Mouse (Mus musculus): ENCODE measurements around the gene Tmem117. TPM values are rescaled to one million over a fixed set of nuclear protein-coding genes. Genes with fewer than 3 reads are reported as not detected.

Gene Tmem117
- polyA plus RNA-seq, 1 experiment from 2014 or later: 5.6 TPM

- no peak overlapping the region for H3K4me2 ChIP-seq (replicated peaks; ENCODE audit: low read depth)
- no peak overlapping the region for H3K27ac ChIP-seq (replicated peaks)
- H3K9ac ChIP-seq (ENCODE audit: low read length): no peak overlapping the region
- no peaks in the 10 kb centered on the region for H3K4me1 ChIP-seq (replicated peaks; ENCODE audit: control insufficient read depth, insufficient read depth)
- no peak for DNase-seq (ENCODE audit: low spot score)
- no peaks in the 10 kb centered on the region for H3K27me3 ChIP-seq (ENCODE audit: control insufficient read depth, insufficient read depth, low read length)
- 45% methylated on average over 1 of the region's 1 CpGs for WGBS
- no peaks in the 10 kb centered on the region for H3K36me3 ChIP-seq (ENCODE audit: control insufficient read depth, insufficient read depth, low read length)
- no peak for TF ChIP-seq CTCF (IDR thresholded peaks at IDR 0.05; ENCODE audit: low read depth)
- no peak overlapping the region for H3K4me3 ChIP-seq (ENCODE audit: low read depth, low read length)
- no peak for ATAC-seq (ENCODE audit: low FRiP score, low TSS enrichment)
- H3K9me3 ChIP-seq (ENCODE audit: control insufficient read depth, low read length): no peaks in the 10 kb centered on the region
Observed at GRCm38 (mm10) chr15:94921672-94922071, 292.6 kb downstream of the Tmem117 start.

GRCm38 (mm10) chr15:94927986-94928385, 299.0 kb downstream of the Tmem117 start:
- DNase-seq (ENCODE audit: low spot score) (no peak), ATAC-seq (ENCODE audit: low FRiP score, low TSS enrichment) (no peak)
- Histone ChIP-seq H3K36me3 (ENCODE audit: control insufficient read depth, insufficient read depth, low read length) (no peaks in the 10 kb centered on the region), H3K4me1 (replicated peaks; ENCODE audit: control insufficient read depth, insufficient read depth) (no peaks in the 10 kb centered on the region), H3K4me2 (replicated peaks; ENCODE audit: low read depth) (no peak overlapping the region), H3K27me3 (ENCODE audit: control insufficient read depth, insufficient read depth, low read length) (no peaks in the 10 kb centered on the region), H3K27ac (replicated peaks) (no peak overlapping the region), H3K9me3 (ENCODE audit: control insufficient read depth, low read length) (no peaks in the 10 kb centered on the region), H3K4me3 (ENCODE audit: low read depth, low read length) (no peak overlapping the region), H3K9ac (ENCODE audit: low read length) (no peak overlapping the region)
- WGBS: 76% methylated on average over 5 of the region's 5 CpGs
- TF ChIP-seq EP300 (optimal IDR thresholded peaks at IDR 0.05): no peak
- no peak for TF ChIP-seq CTCF (IDR thresholded peaks at IDR 0.05; ENCODE audit: low read depth)

- no peaks in the 10 kb centered on the region for H3K27me3 ChIP-seq (ENCODE audit: control insufficient read depth, insufficient read depth, low read length)
- TF ChIP-seq CTCF (IDR thresholded peaks at IDR 0.05; ENCODE audit: low read depth): no peak
- no peak for TF ChIP-seq EP300 (optimal IDR thresholded peaks at IDR 0.05)
- no peaks in the 10 kb centered on the region for H3K4me1 ChIP-seq (replicated peaks; ENCODE audit: control insufficient read depth, insufficient read depth)
- no peak overlapping the region for H3K4me3 ChIP-seq (ENCODE audit: low read depth, low read length)
- H3K9me3 ChIP-seq (ENCODE audit: control insufficient read depth, low read length): no peaks in the 10 kb centered on the region
- ATAC-seq (ENCODE audit: low FRiP score, low TSS enrichment): no peak
- DNase-seq (ENCODE audit: low spot score): no peak
- no peak overlapping the region for H3K4me2 ChIP-seq (replicated peaks; ENCODE audit: low read depth)
- H3K36me3 ChIP-seq (ENCODE audit: control insufficient read depth, insufficient read depth, low read length): no peaks in the 10 kb centered on the region
- H3K27ac ChIP-seq (replicated peaks): no peak overlapping the region
- 40% methylated on average over 3 of the region's 3 CpGs for WGBS
- H3K9ac ChIP-seq (ENCODE audit: low read length): no peak overlapping the region
Observed at GRCm38 (mm10) chr15:94930743-94931142, 301.7 kb downstream of the Tmem117 start.

DNA sequence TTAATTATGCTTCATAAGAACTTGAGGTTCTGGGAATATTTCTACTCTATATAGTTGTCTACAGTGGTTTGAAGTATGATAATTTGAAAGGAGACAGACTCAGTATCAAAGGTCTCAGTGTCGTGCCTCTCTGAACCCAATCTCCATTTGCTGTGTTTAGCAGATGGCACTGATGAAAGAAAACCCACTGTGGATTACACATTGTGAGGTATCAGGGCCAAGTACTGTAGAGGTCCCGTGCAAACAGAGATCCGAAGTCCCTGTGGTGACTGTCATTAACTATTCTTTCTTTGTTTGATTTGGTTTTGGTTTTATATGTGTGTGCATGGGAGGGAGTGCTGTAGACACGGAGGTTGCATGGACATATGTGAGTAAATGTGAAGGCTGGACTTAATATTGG, 304.0 kb downstream of the Tmem117 start:
- TF ChIP-seq CTCF (IDR thresholded peaks at IDR 0.05; ENCODE audit: low read depth): no peak
- no peak for TF ChIP-seq EP300 (optimal IDR thresholded peaks at IDR 0.05)
- Histone ChIP-seq H3K4me2 (replicated peaks; ENCODE audit: low read depth) (no peak overlapping the region), H3K27ac (replicated peaks) (no peak overlapping the region), H3K27me3 (ENCODE audit: control insufficient read depth, insufficient read depth, low read length) (no peaks in the 10 kb centered on the region), H3K4me3 (ENCODE audit: low read depth, low read length) (no peak overlapping the region), H3K36me3 (ENCODE audit: control insufficient read depth, insufficient read depth, low read length) (no peaks in the 10 kb centered on the region), H3K9ac (ENCODE audit: low read length) (no peak overlapping the region), H3K4me1 (replicated peaks; ENCODE audit: control insufficient read depth, insufficient read depth) (no peaks in the 10 kb centered on the region), H3K9me3 (ENCODE audit: control insufficient read depth, low read length) (no peaks in the 10 kb centered on the region)
- 73% methylated on average over 4 of the region's 4 CpGs for WGBS
- no peak for DNase-seq (ENCODE audit: low spot score)
- ATAC-seq (ENCODE audit: low FRiP score, low TSS enrichment): no peak

DNA sequence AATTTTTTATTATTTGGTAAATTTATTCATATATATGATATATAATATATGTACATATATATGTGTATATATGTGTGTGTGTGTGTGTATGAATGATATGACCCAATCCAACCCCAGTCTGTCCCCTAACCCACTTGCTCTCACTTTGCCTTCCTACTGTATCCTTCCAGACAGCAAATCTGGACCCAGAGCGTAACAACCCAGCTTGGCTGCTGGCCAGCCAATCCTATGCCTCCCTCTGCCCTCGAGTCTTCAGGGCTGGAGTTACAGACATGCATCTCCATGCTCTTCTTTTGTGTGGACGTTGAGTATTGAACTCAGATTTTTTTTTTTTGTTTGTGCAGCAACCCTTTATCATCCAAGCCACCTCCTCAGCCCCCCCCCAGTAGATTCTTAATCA, 304.4 kb downstream of the Tmem117 start:
- WGBS: 53% methylated on average over 3 of the region's 3 CpGs
- no peaks in the 10 kb centered on the region for H3K27me3 ChIP-seq (ENCODE audit: control insufficient read depth, insufficient read depth, low read length)
- no peak for DNase-seq (ENCODE audit: low spot score)

DNA sequence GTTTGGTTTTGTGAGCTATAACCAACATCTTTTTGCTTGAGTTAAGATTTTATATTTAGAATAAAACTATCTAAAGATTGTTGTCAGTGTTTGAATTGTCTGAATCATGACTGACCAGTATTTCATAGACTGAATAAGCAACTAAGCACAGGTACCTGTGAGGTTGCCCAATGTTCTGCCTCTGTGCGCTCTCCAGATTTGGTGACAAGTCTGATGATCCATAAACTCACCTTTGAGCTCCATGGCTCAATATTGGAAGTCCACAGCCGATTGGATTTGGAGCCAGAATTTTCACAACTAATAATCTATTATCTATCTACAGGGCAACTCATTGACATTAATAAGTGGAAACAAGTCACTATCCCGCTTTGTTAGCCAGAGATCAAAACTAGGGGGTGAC, 312.9 kb downstream of the Tmem117 start:
- Histone ChIP-seq H3K9me3 (ENCODE audit: control insufficient read depth, low read length) (no peaks in the 10 kb centered on the region), H3K27ac (replicated peaks) (no peak overlapping the region), H3K36me3 (ENCODE audit: control insufficient read depth, insufficient read depth, low read length) (no peaks in the 10 kb centered on the region), H3K9ac (ENCODE audit: low read length) (no peak overlapping the region), H3K4me1 (replicated peaks; ENCODE audit: control insufficient read depth, insufficient read depth) (no peaks in the 10 kb centered on the region), H3K4me3 (ENCODE audit: low read depth, low read length) (no peak overlapping the region), H3K27me3 (ENCODE audit: control insufficient read depth, insufficient read depth, low read length) (no peaks in the 10 kb centered on the region), H3K4me2 (replicated peaks; ENCODE audit: low read depth) (no peak overlapping the region)
- ATAC-seq (ENCODE audit: low FRiP score, low TSS enrichment) (no peak), DNase-seq (ENCODE audit: low spot score) (no peak)
- TF ChIP-seq EP300 (optimal IDR thresholded peaks at IDR 0.05): no peak
- WGBS: 86% methylated on average over 3 of the region's 3 CpGs

More for the DNA sequence above, 304.4 kb downstream of the Tmem117 start:
- Histone ChIP-seq H3K9ac (ENCODE audit: low read length) (no peak overlapping the region), H3K9me3 (ENCODE audit: control insufficient read depth, low read length) (no peaks in the 10 kb centered on the region), H3K36me3 (ENCODE audit: control insufficient read depth, insufficient read depth, low read length) (no peaks in the 10 kb centered on the region), H3K4me2 (replicated peaks; ENCODE audit: low read depth) (no peak overlapping the region), H3K27ac (replicated peaks) (no peak overlapping the region), H3K4me1 (replicated peaks; ENCODE audit: control insufficient read depth, insufficient read depth) (no peaks in the 10 kb centered on the region), H3K4me3 (ENCODE audit: low read depth, low read length) (no peak overlapping the region)
- no peak for TF ChIP-seq CTCF (IDR thresholded peaks at IDR 0.05; ENCODE audit: low read depth)
- no peak for TF ChIP-seq EP300 (optimal IDR thresholded peaks at IDR 0.05)
- no peak for ATAC-seq (ENCODE audit: low FRiP score, low TSS enrichment)

Measured in stomach, postnatal 0 days (tissue).